In genomic region chr5:130222146-130223004, GRCm38 (mm10) we compare ENCODE assay signal across 1 mouse cellular context.
TF ChIP-seq lines count a peak whose summit lies in the region.

No protein-coding gene starts in this region.

TF ChIP-seq in MEL, 35 proteins besides CTCF, POLR2A, EP300 and RAD21 (continued from another document):
- TF ChIP-seq GATA1 (IDR thresholded peaks at IDR 0.05; ENCODE audit: low read depth, low read length) (peak; percentile 49), KAT2A (conservative IDR thresholded peaks at IDR 0.05; ENCODE audit: low read depth, low read length) (peak; percentile 90; the same call in 1 of the 2 replicates), MYC (IDR thresholded peaks at IDR 0.05; ENCODE audit: low read depth, low read length) (peak; percentile 94), TBP (IDR thresholded peaks at IDR 0.05; ENCODE audit: low read depth, low read length) (0 out of 2 replicates have a peak, but pooled peaks have one; percentile 34), ETS1 (IDR thresholded peaks at IDR 0.05; ENCODE audit: low read depth, low read length) (peak; percentile 40; the same call in 1 of the 2 replicates), SMC3 (IDR thresholded peaks at IDR 0.05; ENCODE audit: low read depth, low read length) (no peak; the same call in 1 of the 2 replicates), BHLHE40 (IDR thresholded peaks at IDR 0.05; ENCODE audit: borderline replicate concordance, low read depth, low read length) (peak; percentile 100), UBTF (IDR thresholded peaks at IDR 0.05; ENCODE audit: borderline replicate concordance, insufficient read depth, low read depth, low read length) (no peak), SIN3A (IDR thresholded peaks at IDR 0.05; ENCODE audit: low read length) (peak; percentile 95), POLR2AphosphoS5 (IDR thresholded peaks at IDR 0.05; ENCODE audit: borderline replicate concordance, low read depth, low read length) (no peak), MXI1 (IDR thresholded peaks at IDR 0.05; ENCODE audit: low read depth, low read length) (peak; percentile 89), MAX (IDR thresholded peaks at IDR 0.05; ENCODE audit: low read length) (peak; percentile 80), TAL1 (IDR thresholded peaks at IDR 0.05; ENCODE audit: low read length) (no peak), HCFC1 (IDR thresholded peaks at IDR 0.05; ENCODE audit: low read depth, low read length) (peak; percentile 97), ELF1 (IDR thresholded peaks at IDR 0.05; ENCODE audit: low read depth, low read length) (peak; percentile 97), USF2 (IDR thresholded peaks at IDR 0.05; ENCODE audit: borderline replicate concordance in 1 of 2, insufficient read depth in 1 of 2, low read depth in 1 of 2, low read length in 2 of 2) (no peak)
